Mouse (Mus musculus) left cerebral cortex, adult 9 months (tissue): ENCODE measurements around the gene Kdm8.
"Not testable (repeated sequence)": the region's sequence is repeated elsewhere in the genome, so short reads cannot be mapped to it uniquely, and the experiment has no call there.

Experiments used
- DNase-seq, 2 experiments: peaks; one replicate each; pipeline ENCODE4 v3.0.0; 2022; ENCODE audit warnings: low spot score in 2 of 2

Gene Kdm8

GRCm38 (mm10) chr7:125444464-125445401 lies at the start of gene Kdm8:
Gene Kdm8 (plus strand): TSS chr7:125444676.
- peak; percentile 74 to 92 for DNase-seq

DNA sequence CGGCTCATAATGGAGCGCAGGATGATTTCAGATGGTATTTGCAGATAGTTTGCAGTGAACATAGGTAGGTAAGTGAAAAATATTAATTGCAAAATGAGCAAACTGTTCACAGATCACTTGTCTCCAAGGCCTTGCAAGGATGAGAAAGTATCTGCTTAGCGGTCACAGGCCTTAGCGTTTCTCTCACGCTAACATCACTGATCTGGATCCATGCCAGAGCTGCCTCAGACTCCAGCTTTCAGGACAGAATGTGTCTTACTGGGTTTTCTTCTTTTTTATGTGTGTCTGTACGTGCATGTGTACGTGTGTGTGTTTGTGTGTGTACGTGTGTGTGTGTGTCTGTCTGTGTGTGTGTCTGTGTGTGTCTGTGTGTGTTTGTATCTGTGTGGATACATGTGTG lies 46.4 kb upstream of the Kdm8 start:
- no peak for DNase-seq

DNA sequence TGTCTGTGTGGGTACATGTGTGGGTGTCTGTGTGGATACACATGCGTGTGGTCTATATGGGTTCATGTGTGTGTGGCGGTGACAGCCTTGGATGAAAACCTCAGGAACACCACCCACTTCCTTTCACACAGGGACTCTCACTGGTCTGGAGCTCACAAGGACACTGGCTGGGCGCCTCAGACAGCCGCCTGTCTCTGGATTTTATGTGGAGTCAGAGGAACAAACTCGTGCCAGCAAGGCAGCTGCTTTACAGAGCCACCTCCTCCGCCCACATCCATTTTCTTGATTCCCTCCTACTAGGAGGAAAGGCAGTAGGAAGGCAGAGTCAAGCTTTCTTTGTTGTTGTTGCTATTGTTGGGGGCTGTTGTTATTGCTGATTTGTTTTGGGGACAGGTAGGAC lies 45.8 kb upstream of the Kdm8 start:
- peak in 1 of 2 experiments; percentile 31 for DNase-seq

DNA sequence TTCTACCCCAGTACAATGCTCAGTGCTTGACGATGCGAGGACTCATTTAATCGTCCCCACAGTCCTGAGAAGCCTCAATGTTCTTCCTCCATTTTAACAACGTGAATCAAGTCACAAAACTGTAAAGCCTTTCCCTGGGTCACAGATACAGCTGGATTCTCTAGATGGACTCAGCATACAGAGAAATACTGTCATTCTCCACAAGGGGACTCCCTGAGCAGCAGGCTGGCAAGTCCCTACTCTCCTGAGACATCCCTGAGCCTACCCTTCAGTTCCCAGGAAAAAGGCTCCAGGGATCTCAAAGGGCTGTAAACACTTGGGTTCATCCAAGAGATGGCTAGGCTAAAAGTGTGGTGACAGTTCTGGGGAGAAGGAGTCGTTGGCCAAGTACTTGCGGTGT lies 37.3 kb upstream of the Kdm8 start:
- DNase-seq, result no peak

DNA sequence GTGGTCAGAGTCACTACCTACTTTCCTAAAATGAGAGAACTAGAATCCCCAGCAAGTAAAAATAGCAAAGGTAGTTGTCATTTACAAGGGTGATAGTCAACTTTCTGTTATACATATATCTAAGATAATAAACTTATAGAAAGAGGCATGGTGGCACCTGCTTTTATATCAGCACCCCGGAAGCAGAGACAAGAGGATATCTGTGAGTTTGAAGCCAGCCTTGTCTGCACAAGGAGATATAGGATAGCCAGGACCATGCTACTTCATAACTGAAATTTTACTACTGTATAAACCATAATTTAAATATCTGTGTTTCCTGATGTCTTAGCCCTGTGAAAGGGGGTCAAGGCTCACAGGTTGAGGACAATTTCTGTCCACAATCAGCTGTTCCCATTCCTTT lies 29.4 kb upstream of the Kdm8 start:
- no peak for DNase-seq

- no peak for DNase-seq
Observed at GRCm38 (mm10) chr7:125415776-125416175, 28.7 kb upstream of the Kdm8 start.

DNA sequence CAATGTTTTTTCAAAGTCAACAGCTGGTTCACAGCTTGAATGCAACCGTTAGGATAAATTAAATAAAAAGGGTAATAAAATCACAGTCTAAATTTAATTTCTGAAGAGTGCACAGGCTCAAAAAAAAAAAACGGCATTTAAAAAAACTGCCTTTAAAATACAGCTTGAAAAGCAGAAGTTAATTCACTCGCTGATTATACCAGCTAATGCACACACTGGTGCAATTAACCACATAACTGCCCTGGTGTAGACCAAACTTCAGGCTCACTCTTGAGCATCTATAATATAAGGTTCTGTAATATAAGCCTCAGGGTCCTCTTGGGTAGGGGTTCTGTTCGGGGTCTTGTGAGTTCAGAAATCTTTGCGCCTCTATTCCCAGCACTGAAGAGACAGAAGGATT lies 27.7 kb upstream of the Kdm8 start:
- no peak for DNase-seq

- no peak for DNase-seq
Observed at GRCm38 (mm10) chr7:125418413-125418812, 26.1 kb upstream of the Kdm8 start.

DNA sequence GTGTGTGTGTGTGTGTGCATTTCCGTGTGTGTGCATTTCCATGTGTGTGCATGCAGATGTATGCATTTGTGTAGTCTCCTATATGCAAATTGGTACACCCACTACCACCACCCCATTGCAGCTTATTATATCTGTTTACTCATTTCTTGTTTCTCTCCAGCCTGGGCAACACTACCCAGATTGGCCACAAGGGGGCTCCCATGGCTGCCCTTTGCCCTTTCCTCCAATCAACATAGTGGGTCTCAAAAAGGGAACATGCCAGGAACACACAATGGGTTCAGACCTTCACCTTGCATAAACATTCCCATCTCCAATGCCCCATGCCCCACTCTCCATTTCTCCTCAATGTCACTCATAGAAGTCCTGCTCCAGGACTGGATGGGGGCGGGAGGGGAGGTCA lies 24.3 kb upstream of the Kdm8 start:
- DNase-seq, result peak in 1 of 2 experiments; percentile 24

DNA sequence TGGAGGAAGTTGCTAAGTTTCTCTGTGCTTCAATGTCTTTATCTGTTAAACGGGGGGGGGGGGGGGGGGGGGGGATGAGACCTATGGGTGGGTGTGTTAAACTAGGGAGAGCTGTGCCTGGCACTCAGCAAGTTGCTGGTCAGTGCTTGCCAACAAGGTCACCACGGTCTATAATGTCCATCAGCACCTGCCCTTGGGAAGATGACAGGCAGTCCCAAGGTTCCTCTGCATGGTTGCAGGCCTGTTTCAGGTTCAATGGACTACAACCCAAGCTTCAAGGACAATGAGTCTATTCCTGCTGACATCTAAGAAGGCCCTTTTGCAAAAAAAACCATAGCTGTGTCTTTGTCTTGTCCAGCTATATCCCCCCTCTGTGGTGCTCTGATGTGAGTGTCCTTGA lies 22.6 kb upstream of the Kdm8 start:
- no peak for DNase-seq

DNA sequence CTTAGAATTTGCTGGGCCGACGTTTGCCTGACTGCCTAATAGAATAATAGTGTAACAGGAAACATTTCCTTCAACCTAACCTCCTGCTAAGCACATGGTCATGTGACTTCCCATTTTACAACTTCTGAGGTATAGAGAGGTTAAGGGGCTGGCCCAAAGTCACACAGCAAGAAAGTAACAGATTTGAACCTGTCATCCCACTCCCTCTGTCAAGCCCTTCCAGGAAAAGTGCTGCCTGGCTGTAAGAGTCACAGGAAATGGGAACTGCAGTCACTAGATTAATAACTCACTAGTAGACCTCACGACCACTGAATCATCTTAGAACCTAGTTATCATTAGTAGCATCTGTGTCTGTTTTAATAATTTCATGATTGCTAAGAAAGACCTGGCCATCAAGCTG lies 21.4 kb upstream of the Kdm8 start:
- no peak for DNase-seq

- no peak for DNase-seq
Observed at GRCm38 (mm10) chr7:125427492-125428090, 16.9 kb upstream of the Kdm8 start.

- no peak for DNase-seq
Observed at GRCm38 (mm10) chr7:125428381-125428780, 16.1 kb upstream of the Kdm8 start.

GRCm38 (mm10) chr7:125428816-125429500 lies 15.5 kb upstream of the Kdm8 start:
- DNase-seq, result not testable (repeated sequence)

DNA sequence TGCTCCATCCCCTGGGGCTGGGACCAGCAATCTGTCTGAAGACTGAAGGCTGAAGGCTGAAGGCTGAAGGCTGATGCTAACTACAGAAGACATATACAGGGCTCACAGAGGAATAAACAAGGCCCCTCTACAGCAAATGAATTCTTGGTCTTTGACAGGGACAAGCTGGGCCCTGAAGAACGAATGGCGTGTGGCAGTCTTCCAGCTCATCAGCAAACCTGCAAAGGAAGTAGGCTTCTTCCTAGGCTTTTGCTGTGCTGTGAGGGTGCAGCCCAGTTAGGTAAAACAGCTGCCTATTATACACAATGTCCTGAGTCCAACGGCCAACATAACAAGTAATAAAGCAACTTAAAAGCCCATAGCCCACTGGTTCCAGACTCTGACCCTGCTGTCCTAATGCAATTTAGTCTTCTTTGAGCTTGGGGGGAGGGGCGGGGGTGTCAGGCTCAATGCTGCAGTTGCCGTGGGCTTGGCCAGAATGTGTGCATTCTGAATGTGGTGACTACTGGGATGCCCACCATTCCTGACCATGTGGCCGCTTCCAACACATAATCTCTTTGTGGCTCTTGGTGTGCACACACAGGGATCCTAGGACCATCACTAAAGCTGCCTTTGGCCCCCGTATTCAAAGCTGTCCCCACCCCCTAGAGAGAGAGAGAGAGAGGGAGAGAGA lies 14.2 kb upstream of the Kdm8 start:
- no peak for DNase-seq

GRCm38 (mm10) chr7:125433874-125434273 lies 10.6 kb upstream of the Kdm8 start:
- no peak for DNase-seq

DNA sequence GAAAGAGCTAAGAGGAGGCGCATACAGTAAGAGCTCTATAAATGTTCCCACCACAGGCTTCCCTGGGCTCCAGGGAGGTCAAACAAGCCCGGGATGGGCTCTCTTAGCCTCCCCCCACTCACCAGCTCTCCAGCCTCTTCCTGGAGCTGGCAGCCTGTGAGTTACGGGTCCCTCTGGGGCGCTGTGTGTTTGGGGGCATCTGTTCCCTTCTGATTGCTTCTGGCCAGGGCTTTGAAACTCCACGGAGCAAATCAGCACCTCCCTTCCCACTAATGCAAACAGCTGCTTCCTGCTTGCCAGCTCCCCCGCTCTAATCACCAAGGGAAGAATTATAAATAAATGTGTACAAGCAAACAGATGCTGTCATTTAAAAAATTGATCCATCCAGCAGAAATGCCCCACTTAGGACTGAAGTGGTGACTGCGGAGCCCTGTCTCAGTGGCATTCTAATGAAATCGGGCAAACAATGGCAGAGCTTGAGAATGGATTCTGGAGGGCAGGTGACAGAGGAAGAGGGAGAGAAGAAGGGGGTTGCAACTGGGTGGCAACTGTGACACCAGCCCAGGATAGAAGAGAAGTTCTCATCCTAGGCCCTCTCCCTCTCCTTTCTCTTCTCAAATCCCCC lies 9.7 kb upstream of the Kdm8 start:
- DNase-seq, result no peak

DNA sequence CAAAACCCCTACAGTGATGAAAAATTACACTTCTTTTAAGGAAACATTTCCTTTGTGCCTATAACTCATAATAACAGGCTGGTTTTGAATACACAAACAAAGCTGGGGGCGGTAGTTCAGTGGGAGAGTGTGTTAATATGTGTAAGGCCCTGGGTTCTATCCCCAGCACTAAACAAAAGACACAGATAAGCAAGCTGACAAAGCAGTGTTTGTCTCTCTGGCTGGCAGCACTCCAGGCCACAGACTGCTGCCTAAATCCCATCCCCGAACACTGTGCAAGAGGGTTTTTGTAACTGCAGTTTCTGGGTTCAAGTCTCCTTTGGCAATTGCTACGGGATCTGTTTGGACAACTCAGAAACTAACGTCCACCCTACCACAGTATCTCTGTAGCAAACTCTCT lies 2.2 kb upstream of the Kdm8 start:
- no peak for DNase-seq

- DNase-seq, result peak in 1 of 2 experiments; percentile 21
Observed at GRCm38 (mm10) chr7:125444076-125444463, 406 bp upstream of the Kdm8 start.

GRCm38 (mm10) chr7:125450678-125451077 lies 6.2 kb downstream of the Kdm8 start:
- DNase-seq, result no peak

DNA sequence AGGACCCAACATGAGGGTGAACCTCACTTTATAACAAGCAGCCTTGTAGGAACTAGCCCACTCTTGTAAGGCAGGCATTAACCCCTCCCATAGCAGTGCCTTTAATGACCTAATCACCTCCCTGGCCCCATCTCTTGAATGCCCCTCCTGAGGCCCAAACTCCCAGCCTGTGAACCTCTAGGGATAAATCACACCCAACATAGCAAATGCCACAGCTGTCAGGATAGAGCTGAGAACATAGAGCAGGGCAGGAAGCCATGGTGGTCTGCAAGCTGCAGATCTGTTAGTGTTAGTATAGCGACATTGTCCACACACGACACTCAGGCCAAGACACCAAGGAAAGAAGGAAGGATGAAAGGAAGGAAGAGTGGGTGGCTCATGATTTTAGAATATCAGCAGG lies 6.6 kb downstream of the Kdm8 start:
- DNase-seq, result no peak

DNA sequence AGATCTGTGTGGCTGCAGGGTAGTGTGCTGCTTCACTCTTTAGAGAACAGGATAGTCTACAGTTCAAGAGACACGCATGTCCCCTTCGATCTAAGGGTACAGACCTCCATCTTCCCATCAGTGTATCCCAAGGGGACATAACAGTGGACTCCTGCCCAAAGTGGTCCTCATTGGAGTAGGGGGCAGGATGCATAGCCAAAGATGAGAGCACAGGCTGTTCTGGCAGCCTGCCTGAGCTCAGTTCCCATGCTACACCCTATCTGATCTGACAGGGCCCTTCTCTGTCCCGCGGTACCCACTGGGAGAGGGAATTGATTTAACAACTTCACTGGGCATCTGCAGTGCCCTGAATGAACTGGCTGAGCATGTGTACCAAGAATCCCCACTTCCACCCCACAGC lies 9.2 kb downstream of the Kdm8 start:
- DNase-seq, result no peak
